Mouse (Mus musculus) 3134 (cell line): ENCODE results near the gene Cdkl4.

Experiments
- DNase-seq: peaks from one replicate; pipeline ENCODE4 v3.0.0-alpha.2; 2011; ENCODE audit warnings: low spot score; ENCODE audit not compliant: insufficient read length; ENCODE audit errors: extremely low read depth

The Cdkl4 gene

DNA sequence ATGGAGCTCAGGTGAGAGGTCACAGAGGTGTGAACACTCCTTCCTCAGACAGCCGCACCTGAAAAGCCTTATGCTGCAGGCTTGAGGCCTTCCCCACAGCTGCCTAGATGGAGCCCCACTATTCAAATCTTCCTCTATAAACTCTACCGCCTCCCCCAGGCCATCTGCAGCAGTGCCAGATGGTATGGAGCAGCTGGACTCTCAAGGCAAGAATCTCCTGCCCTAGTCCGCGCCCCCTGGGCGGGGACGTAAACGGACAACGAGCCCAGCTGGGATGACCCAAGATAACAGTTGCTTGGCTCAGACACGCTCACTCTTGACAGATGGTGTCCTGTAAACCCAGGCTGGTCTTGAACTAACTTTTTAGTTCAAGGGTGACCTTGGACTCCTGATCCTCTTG, 60.4 kb downstream of the Cdkl4 start:
- no peak for DNase-seq

DNA sequence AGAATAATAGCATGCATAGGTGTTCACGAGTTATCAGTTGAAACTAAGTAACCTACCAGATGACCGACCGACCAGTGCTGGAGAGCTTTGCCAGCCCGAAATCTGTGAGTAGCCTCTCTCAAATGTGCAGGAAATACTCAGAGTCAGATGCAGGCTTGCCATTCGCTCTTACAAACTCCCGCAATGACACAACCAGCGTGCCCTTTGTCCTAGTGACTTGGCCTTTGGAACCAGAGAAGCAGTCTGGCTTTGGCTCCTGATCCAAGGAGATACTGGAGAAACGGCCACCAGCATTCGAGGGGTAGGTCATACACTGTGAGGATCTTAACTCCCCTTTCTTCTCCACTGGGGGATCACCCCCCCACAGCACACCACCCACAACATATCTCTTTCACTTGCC, 61.7 kb downstream of the Cdkl4 start:
- no peak for DNase-seq

DNA sequence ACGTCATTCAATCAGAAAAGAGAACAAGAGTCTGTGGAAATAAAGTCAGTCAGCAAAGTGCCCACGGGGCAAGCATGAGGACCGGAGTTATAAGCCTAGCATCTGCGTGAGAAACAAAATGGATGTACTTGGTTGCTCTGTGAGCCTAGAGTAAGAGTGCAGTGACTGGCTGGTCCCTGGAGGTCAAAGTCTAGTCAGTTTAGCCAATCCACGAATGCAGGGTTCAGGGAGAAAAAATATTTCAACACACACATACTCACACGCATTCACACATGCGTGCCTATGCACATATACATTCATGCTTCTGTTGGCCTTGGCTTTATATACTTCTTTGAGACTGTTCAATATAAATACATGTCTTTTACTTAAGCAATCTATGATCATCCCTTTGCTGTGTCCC, 62.1 kb downstream of the Cdkl4 start:
- no peak for DNase-seq

DNA sequence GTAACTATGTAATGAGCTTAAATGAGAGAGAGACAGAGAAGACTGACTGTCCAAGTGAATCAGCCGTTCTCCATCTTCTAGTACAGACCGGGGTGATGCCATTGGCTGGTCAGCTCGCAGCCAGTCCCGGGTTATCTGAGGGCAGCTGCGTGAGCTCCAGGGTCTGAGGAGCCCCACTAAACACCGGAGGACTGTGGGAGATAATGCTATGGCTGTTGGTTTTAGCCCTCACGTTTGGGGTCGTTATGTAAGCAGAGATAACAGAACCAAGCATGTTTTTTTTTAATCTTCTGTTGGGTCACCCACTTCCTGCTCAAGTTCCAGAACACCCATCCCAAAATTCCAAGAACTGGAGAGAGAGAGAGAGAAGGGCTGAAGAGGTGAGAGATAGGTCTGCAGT, 63.8 kb downstream of the Cdkl4 start:
- DNase-seq, result no peak

DNA sequence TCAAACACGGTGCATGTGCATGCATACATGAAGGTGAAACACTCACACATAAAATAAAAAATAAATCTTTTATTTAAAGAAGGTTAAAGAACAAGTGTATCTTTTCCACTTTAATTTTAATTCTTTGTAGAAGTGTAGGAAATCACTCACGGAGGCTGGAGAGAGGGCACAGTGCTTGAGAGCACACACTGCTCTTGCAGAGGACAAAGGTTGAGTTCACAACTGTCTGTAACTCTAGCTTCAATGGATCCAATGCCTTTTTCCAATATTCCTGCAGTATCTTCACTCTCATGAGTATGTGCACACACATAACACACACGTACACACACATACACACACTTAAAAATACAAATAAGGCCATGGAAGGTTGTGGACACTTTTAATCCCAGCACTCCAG, 67.2 kb downstream of the Cdkl4 start:
- DNase-seq, result no peak

DNA sequence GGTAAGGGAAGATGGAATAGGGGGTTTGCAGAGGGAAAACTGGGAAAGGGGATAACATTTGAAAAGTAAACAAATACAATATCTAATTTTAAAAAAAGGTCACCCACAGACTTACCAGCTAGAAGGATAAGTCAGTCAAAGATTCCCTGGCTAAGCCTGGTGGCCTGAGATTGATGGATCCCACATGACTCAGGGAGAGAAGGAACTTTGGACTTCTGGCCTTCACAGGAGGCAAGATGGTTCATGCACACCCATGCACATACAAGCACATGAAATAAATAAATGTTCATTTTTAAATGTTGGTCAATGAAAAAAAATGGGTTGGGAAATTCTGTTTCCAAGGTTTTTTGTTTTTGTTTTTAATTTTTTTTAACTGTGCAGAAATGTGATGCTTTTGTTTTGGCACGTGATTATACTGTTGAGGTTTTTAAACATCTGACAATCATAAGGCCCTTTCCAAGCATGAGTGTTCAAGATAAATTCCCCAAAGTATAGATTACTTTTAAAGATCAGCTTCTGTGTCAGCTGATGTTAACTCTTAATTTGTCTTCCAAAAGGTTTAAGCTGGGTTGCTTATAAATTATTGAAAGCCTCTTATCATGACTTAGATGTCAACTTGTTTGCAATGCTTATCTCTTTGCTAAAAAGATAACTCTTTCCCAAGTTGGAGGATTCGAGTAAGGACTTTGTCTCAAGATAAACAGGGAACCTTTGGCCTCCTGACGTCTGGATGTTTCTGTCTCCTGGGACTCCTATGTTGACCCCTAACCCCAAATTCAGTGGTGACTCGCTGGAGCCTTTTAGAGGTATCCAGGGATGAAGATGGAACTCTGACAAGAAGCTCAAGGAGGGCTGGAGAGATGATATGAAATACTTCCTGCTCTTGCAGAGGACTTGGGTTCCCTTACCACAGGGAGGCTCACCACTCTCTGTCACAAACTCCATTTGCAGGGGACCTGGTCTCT, 67.8 kb downstream of the Cdkl4 start:
- DNase-seq, result no peak

DNA sequence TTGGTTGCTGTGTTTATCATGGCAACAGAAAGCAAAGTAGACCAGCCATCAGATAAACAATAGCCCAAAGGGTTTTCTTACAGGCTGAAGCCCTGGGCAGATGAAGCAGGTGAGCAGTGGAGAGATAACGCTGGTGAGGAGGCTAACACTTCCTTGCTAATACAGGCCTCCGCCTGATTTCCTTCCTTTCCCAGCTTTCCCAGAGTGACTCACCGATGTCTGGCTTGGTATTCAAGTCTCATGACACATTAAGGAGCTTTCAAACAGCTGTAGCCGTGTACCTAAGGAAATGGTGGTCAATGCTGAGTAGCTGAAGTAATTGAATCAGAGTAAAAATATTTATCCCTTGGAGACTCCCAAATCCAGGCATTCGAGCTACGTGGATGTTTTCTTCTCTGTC, 71.8 kb downstream of the Cdkl4 start:
- DNase-seq, result peak; percentile 48

DNA sequence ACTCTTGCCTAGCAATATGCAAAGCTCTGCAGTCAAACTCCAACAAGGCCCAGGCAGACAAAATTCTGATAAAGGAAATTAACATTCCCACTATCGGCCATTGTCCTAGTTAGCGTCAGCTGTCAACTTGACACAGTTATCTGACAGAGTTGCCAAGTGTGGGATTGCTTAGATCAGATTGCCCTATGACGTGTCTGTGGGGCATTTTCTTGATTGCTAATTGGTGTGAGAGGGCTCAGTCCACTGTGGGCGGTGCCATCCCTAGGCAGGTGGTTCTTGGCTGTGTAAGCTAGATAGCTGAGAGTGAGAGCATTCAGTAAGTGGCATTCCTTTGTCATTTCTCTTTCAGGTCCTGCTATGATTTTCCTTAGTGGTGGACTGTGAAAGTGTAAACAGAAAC, 72.3 kb downstream of the Cdkl4 start:
- no peak for DNase-seq

DNA sequence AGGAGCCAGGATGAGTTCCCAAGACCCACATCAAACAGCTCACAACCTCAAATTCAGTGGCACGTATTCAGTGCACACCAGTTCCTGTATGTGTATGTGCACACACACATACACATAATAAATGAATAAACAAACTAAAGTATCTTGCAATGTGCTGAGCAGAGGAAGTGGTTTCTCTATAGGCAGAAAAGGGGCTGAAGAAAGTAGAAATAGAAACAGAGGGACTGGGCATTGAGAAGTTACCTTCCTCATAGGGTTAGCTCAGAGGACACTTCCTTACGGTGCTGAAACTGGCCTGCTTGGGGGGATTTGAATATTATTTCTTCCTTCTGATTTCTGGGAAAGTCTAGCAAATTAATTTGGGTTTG, 75.8 kb downstream of the Cdkl4 start:
- no peak for DNase-seq

DNA sequence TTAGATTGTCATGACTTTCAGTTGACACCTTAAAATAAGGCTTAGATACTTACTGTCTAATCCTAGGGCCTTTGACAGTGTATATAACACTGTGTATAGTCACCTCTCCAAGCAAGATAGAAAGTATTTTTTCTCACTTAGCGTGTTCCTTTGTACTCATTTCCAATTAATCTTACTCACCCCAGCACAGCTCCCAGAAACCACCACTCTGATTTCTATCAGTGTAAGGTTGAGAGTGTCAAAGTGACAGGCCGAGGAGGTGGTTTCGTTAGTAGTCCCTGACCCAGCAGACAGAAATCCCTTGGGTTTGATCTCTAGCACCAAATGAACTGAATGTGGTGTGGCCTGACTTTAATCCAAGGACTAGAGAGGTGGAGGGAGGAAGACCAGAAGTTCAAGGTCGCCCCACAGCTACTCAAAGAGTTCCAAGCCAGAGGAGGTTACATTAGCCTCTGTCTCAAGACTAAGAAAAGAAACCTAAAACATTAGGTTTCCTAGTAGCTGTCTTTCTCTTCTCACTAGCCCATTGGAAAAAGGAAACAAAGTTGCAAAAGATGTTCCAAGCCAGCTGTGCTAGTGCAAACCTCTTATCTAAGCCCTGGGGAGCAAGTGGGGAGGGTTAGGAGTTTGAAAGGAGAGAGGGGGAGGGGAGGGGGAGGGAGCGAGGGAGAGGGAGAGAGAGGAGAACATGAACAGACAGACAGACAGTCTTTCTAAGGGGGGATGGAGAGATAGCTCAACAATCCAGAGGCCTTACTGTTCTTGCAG, 76.4 kb downstream of the Cdkl4 start:
- no peak for DNase-seq

DNA sequence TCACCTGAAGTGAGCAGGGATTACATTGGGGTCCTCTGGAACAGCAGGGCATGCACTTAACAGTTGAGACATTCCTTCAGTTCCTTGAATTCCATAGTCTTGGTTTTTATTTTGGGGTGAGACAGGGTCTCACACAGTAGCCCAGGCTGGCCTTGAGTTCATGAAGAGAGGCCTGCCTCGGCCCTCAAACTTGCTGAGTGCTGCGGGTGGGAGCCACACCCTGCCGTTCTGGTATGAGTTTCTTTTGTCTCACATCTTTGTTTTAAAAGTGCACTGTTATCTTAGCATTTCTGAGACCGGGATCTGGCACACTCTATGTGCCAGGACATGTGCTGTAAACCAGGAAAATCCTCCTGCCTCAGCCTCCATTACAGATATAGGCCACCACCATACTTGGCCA, 77.6 kb downstream of the Cdkl4 start:
- DNase-seq, result no peak

DNA sequence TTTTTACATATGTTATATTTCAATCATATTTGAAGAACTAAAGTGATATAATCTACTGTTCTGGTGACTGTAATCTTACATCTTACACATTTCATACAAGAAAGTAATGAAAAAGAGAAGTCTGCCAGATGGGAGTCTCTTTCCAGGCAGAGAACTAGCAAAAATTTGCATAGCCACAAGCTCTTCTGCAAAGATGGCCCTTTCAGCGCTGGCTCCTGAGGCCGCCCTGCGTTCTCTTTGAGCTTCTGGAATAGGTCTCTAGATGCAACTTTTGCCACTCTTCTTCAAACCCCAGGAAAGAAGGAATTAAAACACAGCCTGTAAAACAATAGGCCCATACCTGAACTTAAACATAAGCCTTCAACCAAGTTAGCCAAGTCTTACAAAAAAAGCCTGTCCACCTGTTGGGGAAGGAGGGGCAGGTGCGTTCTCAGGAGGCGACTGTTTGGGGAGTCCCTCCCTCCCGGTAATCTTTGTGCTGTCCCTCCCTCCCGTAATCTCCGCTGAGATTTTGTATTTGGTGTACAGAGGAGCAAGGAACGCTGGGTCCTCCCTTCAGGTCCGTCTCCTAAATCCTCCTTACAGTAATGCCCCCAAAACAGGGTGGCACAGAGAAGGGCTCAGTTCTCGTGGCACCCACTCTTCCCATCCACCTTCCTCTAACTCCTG, 78.9 kb downstream of the Cdkl4 start:
- DNase-seq, result no peak

DNA sequence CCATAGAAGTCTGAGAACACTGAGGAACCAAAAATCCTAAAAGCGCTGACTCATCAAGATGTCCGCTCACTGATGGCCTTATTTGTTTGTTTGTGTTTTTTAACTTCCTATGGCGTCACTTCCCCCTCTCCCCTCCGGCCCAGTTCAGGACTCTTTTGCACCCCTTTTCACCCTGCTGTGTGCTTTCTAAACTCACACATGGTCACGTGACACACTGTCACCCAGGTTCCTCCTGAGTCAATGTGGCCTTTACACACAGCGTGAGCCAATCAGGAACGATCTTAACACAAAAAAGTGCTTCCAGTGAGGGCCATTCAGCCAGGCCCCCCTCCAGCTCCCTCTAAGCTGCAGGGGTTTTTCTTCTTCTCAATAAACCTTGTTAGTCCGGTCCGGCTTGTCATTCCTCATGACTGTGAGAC, 80.4 kb downstream of the Cdkl4 start:
- no peak for DNase-seq

DNA sequence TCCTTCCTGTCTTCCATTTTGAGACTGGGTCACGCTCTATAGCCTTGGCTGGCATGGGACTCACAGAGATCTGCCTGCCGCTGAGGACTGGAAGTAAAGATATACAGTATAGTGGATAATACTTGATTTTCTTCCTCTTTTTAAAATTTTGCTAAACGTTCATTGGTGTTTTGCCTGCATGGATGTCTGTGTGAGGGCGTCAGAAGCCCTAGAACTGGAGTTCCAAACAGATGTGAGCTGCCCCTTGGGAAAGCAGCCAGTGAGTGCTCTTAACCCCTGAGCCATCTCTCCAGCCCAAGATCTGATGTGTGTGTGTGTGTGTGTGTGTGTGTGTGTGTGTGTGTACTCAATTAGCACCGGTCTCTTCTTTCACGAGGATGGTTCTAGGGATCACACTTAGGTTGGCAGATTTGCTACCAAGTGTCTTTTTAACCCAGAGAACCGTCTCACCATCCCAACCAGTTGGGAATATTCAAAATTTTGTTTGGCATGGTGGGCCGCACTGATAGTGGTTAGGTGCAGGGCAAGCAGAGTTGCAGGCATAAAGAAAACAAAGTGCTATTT, 80.9 kb downstream of the Cdkl4 start:
- no peak for DNase-seq

DNA sequence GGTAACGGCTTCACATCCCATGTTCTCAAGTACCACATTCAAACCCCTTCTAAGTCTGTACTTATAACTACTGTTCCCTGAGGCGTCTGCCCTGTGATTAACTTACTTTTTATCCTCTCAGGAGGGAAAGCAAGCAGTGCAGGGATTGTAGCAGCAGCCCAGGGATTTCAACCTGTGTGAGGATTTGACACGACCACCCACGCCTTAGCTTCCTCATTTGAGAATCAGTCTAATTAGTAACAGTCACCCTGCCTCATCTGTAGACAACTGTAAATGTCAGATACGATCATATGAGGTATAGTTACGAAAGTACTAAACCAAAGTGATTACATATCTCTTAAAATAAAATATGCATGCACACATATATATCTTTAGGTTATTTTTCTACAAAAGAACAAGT, 81.4 kb downstream of the Cdkl4 start:
- DNase-seq, result no peak

DNA sequence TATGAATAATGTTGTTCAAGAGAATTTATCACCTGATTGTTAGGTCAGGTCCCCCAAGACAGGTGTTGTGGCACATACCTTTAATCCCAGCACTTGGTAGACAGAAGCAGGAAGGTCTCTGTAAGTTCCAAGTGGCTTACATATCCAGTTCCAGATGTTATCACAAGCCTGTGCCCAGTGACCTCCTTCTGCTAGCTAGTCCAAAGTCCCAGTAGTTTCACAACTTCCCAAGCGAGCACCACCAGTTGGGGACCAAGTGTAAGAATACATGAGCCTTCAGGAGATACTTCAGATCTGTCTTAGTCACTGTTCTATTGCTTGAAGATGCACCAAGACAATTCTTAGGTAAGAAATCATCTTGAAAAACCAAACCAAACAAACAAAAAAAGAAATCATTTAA, 83.7 kb downstream of the Cdkl4 start:
- DNase-seq, result no peak

DNA sequence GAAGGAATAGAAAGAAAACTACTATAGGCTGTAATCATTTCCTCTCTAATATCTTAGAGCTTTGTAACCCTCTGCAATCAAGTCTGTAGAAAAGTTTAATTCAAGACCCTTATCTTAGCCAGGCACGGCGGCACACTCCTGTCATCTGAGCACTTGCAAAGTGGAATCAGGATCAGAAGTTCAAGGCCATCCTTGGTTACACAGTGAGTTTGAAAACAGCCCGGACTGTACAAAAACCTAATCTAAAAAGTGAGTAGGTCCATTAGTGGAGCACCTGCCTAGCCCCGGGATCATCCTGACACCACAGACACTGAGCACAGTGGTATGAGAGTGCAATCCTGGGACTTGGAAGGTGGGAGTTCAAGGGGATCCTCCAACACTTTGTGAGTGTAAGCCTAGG, 84.8 kb downstream of the Cdkl4 start:
- DNase-seq, result no peak

DNA sequence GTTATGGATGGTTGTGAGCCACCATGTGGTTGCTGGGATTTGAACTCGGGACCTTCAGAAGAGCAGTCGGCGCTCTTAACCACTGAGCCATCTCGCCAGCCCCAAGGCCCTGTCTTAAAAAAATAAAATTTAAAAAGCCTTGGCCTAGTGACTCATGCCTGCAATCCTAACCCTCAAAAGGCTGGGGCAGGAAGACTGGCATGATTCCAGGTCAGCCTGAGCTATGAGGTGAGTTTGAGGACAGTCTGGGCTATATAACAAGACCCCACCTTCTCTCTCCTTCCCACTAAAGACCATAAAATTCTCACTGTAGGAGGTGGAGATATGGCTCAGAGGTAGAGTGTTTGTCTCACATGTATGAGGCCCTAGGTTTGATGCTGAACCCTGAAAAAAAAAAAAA, 85.3 kb downstream of the Cdkl4 start:
- DNase-seq, result peak; percentile 72

DNA sequence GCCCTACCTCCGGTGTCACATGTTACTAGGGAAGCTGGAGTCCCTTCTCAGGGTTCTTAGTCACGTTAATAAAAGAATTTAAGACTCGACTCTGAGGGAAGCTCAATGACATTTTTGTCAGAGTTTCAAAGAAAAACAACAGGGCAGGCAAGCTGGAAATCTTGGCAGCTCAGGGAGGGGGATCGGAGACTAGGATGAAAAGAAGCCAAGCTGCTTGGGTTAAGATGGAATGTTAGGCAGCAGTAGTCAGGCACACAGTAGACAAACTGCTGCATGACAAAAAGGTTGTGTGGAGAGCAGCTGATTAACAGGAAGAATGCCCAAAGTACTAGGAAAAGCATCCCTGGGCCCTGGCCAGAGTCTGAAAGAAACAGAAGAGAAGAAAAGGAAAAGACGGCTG, 87.4 kb downstream of the Cdkl4 start:
- DNase-seq, result peak; percentile 50

DNA sequence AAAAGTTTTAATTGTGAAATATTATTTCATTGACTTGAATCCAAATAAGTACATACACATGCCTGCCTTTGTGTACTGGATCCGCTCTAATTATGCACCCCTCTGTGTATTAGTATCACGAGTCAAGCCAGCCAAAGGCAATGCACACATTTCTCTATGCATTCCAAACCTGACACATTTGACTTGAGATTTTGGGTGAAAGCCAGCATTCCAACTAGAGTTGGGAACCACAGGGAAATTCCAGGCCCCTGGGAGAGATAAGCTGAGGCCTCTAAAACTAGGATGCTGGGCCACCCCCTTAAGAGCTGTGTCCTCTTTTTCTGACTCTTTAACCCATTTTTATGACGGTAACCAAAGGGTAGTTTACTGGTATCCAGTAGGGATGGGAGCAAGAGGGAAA, 88.7 kb downstream of the Cdkl4 start:
- DNase-seq, result no peak

DNA sequence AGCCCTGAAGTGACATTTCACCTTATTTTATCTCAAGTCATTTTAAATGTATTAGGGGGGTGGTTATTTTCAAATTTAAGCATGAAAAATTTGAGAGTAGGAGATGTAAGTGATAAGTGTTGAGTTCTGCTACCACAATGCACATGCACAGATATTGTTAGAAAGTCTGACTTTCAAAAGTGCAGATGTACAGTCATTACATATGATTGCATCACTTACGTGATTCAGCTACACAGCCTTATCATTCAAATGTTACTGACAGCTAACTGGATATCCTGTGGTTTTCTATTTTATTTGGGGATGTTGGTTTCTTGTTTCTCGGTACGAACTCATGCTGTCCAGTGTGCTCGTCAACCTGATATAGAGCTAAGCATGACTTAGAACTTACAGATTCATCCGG, 92.5 kb downstream of the Cdkl4 start:
- DNase-seq, result no peak
